Mouse (Mus musculus) lung, postnatal 25 days (tissue): ENCODE results near the gene Gm20547.
"Not testable (repeated sequence)": the region's sequence is repeated elsewhere in the genome, so short reads cannot be mapped to it uniquely, and the experiment has no call there.

Source experiments
- DNase-seq: peaks from one replicate; pipeline ENCODE4 v3.0.0; 2022; ENCODE audit warnings: low spot score

Gene Gm20547

GRCm38 (mm10) chr17:34881683-34882310, at the start of gene Gm20547:
Gene Gm20547 (minus strand): TSS chr17:34882042.
- DNase-seq = no peak

DNA sequence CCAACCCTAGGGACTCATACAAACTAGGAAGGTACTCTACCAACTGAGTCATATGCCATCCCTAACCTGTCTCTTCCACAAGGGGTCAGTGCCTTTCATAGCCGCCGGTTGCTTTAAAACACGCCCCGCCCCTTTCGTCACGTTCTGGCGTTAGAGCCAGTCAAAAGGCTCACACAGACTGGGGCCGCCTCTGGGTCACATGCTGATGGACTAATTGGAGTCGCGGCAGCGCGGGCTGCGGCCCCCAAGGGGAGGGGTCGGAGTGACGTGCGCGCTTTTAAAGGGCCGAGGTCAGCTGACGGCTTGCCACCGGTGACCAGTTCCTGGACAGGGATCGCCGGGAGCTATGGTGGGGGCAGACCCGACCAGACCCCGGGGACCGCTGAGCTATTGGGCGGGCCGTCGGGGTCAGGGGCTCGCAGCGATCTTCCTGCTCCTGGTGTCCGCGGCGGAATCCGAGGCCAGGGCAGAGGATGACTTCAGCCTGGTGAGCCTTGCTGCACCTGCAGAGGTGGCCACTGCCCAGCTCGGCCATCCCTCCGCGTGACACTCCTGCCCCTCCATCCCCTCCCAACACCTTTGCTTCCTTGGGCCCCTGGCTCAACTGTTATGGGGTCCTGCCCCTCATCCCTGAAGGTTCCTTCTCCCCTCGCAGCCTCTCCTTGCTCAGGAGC, 49.4 kb upstream of the Gm20547 start, which contains the start of gene Neu1:
TSS of gene Neu1 (plus strand) at position 193 of the 674 bp plus-strand sequence.
- DNase-seq = peak; percentile 99

DNA sequence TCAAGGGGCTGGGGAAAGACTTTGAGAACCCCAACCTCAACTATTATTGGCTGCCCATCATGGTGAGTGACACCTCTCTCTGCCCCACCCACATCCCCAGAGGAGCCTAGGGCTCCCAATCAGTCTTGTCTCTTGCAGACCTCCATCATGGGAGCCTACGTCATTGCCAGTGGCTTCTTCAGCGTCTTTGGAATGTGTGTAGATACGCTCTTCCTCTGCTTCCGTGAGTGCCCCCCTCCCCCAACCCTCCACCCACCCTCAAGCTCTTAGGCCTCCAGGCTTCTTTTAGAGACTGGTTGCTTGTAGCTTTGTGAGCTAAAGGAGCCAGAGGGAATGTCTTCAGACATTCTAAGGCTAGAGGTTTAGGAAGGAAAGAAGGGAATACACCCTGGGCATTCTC, 47.0 kb upstream of the Gm20547 start:
- DNase-seq = no peak

- DNase-seq = no peak
These were observed 45.6 kb upstream of the Gm20547 start for GRCm38 (mm10) chr17:34927306-34928019.

- DNase-seq = no peak
These were observed 42.4 kb upstream of the Gm20547 start for GRCm38 (mm10) chr17:34924258-34924657.

DNA sequence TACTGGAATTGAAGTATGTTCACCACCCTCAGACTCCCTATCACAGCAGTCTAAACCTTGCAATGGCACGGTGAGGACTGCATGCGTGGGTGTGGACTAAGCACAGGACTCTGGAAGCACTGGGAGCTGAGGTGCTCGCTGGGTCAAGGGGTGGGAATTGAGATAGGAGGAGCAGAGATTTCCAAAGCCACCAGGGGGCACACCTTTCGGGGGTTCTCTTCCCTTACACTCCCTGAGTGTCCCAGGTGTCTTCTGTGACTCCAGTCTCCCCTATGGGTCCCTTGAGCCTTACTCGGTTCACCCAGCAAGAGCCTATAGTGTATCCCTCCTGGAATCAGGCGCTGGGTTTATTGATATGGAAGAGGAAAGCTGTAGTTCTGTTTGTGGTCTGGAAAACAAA, 41.1 kb upstream of the Gm20547 start:
- no peak for DNase-seq

DNA sequence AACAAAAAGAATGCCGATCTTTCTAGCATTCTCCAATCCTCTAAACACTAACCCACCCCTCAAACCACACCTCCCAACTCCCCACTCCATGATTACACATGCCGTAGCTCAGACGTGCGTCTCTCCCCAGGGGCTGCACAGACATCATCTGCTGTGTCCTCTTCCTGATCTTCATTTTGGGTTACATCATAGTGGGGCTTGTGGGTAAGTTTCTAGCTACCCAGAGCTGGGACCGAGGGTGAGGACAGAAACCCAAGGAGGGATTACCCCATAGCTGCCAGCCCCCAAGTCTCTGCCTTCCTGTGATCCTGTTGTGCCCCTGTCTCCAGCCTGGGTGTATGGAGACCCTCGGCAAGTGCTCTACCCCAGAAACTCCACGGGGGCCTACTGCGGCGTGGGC, 35.3 kb upstream of the Gm20547 start:
- DNase-seq = no peak

GRCm38 (mm10) chr17:34916316-34916715, 34.5 kb upstream of the Gm20547 start:
- DNase-seq = no peak

GRCm38 (mm10) chr17:34915410-34915831, 33.6 kb upstream of the Gm20547 start:
- DNase-seq = no peak

GRCm38 (mm10) chr17:34913930-34914665, 32.3 kb upstream of the Gm20547 start, which contains the start of gene Slc44a4:
Gene Slc44a4 (plus strand): TSS chr17:34914466.
- DNase-seq = no peak

GRCm38 (mm10) chr17:34911945-34912351, 30.1 kb upstream of the Gm20547 start:
- peak; percentile 81 for DNase-seq

GRCm38 (mm10) chr17:34910982-34911381, 29.1 kb upstream of the Gm20547 start:
- DNase-seq = no peak

DNA sequence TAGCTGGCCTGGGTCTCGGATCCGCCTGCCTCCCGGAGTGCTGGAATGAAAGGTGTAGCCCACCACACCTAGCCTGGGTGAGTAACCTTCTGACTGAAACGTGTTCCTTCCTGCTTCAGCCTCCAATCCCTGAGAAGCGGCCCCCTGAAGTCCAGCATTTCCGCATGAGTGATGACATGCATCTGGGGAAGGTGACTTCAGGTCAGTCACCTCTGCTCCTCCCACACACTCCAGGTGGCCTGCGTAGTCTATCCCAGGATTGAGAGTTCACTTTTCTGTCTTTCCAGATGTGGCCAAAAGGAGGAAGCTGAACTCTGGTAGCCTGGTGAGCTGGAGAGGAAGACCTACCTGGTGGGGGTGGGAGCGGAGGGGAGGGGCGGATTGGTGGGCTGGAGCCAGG, 21.1 kb upstream of the Gm20547 start:
- no peak for DNase-seq

DNA sequence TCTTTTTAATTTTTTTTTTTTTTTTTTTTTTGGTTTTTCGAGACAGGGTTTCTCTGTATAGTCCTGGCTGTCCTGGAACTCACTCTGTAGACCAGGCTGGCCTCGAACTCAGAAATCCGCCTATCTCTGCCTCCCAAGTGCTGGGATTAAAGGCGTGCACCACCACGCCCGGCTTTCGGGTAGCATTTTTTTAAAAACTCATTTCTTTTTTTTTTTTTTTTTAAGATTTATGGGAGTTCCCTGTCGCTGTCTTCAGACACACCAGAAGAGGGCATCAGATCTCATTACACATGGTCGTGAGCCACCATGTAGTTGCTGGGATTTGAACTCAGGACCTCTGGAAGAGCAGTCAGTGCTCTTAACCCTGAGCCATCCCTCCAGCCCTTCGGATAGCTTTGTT, 20.1 kb upstream of the Gm20547 start:
- not testable (repeated sequence) for DNase-seq

DNA sequence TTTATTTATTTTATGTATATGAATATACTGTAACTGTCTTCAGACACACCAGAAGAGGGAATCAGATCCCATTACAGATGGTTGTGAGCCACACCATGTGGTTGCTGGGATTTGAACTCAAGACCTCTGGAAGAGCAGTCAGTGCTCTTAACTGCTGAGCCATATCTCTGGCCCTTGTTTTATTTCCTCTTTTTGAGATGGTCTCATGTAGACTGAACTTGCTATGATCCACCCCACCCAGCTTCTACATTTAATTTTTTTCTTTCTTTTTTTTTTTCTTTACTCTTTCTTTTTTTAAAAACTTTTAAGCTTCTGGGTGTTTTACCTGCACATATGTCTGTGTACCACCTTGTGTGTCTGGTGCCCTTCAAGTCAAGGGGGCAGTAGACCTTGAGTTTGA, 19.0 kb upstream of the Gm20547 start:
- not testable (repeated sequence) for DNase-seq

DNA sequence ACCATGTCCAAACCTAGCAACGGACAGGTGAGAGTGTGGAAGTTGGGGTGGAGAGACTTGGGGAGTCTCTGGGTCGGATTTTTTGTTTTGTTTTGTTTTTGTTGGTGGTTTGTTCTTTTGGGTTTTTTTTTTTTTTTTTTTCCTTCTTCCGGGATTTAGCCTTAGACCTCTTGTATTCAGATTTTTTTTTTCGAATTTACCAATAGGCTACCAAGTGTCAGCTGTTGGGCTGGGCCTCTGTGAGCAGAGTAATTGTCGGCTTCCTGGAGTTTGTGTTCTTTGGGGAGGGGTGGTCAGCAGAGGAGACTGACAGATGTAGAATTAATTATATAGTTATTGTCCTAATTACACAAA, 18.0 kb upstream of the Gm20547 start:
- DNase-seq = no peak

GRCm38 (mm10) chr17:34899053-34899889, 17.4 kb upstream of the Gm20547 start:
- DNase-seq = peak; percentile 28

GRCm38 (mm10) chr17:34898706-34899052, 16.8 kb upstream of the Gm20547 start:
- DNase-seq = no peak

- DNase-seq = peak; percentile 74
These were observed 16.3 kb upstream of the Gm20547 start, which contains the start of the genes C2 and Ehmt2 for GRCm38 (mm10) chr17:34898160-34898586. Gene C2 (minus strand): TSS chr17:34898265. Gene Ehmt2 (plus strand): TSS chr17:34898469.

DNA sequence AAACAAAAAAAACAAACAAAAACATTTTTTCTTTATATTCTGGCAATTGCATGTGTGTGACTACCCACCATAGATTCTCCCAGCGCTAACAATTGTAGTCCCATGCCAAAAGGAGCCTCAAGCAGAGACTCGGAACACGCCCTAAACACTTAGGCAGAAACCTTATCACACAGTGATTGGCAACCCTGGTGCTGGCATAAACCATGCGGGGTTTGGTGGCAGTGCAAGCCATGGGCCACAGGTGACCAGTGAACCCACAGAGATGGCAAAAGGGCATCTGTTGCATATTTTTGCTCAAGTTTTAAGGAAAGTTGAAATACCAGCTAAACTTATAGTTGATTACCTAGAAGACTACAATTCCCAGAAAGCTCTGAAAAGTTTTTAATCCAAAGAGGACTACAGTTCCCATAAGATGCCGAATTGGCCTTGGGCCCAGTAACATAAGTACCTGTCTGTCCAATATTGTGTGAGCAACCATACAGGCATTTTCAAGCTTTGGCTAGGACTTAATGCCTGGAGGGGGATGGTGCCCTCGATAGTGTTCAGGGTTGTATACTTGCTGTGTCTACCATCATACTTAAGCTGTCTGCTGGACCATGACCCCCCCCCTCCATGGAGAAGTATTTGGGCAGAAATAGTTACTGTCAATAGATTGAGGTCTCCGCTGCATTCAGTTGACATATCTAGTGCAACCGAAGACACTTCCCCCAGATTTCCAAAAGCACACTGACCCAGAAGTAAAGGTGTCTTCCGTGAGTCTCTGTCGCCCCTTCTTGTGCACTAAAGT, 15.7 kb upstream of the Gm20547 start:
- peak; percentile 46 for DNase-seq

DNA sequence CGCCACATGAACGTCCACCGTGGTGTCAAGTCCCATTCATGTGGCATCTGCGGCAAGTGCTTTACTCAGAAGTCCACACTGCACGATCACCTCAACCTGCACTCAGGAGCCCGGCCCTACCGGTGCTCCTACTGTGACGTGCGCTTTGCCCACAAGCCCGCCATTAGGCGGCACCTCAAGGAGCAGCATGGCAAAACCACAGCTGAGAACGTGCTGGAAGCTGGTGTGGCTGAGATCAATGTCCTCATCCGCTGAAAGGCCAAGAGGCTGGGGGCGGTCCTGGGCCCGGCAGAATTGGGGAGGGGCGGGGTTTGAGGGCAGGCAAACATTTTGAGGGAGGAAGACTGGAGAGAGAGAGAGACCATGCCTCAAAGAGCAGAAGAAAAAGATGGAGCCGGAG, 14.5 kb upstream of the Gm20547 start:
- DNase-seq = no peak
